Mouse (Mus musculus) ES-Bruce4 (cell line): ENCODE measurements around the gene Prnp.

Experiments
- CTCF ChIP-seq: IDR thresholded peaks from one replicate; pipeline ENCODE4 v1.8.1; 2011; ENCODE audit warnings: low read depth, low read length
- POLR2A ChIP-seq: IDR thresholded peaks from one replicate; pipeline ENCODE4 v1.8.1; 2011; ENCODE audit warnings: low read length; ENCODE audit not compliant: insufficient read depth

DNA sequence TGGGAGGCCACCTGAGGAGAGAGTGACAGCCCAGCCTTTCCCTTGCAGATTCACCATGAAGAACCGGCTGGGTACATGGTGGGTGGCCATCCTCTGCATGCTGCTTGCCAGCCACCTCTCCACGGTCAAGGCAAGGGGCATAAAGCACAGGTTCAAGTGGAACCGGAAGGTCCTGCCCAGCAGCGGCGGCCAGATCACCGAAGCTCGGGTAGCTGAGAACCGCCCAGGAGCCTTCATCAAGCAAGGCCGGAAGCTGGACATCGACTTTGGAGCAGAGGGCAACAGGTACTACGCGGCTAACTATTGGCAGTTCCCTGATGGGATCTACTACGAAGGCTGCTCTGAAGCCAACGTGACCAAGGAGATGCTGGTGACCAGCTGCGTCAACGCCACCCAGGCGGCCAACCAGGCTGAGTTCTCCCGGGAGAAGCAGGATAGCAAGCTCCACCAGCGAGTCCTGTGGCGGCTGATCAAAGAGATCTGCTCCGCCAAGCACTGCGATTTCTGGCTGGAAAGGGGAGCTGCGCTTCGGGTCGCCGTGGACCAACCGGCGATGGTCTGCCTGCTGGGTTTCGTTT, 43.3 kb downstream of the Prnp start:
- TF ChIP-seq CTCF (no peak), POLR2A (no peak)
